Mouse (Mus musculus) right cerebral cortex, postnatal 10 days (tissue): ENCODE results near the gene Kras.

Experiments used
- DNase-seq, 2 experiments: peaks; one replicate each; pipeline ENCODE4 v3.0.0; 2021; ENCODE audit warnings: low spot score in 2 of 2

The Kras gene

GRCm38 (mm10) chr6:145250185-145250791 is at the start of gene Kras:
Gene Kras (minus strand): TSS chr6:145250239.
- DNase-seq, result peak; percentile 92 to 93

- no peak for DNase-seq
Measured at GRCm38 (mm10) chr6:145297626-145298025, 47.6 kb upstream of the Kras start.

- no peak for DNase-seq
Measured at GRCm38 (mm10) chr6:145296979-145297378, 46.9 kb upstream of the Kras start.

- DNase-seq, result no peak
Measured at GRCm38 (mm10) chr6:145295171-145295570, 45.1 kb upstream of the Kras start.

- DNase-seq, result no peak
Measured at GRCm38 (mm10) chr6:145293156-145293555, 43.1 kb upstream of the Kras start.

GRCm38 (mm10) chr6:145291383-145292289 is 41.6 kb upstream of the Kras start:
- no peak for DNase-seq

- DNase-seq, result no peak
Measured at GRCm38 (mm10) chr6:145285656-145286055, 35.6 kb upstream of the Kras start.

- DNase-seq, result no peak
Measured at GRCm38 (mm10) chr6:145284286-145284685, 34.2 kb upstream of the Kras start.

GRCm38 (mm10) chr6:145277138-145277763 is 27.2 kb upstream of the Kras start:
- DNase-seq, result no peak

- peak; percentile 46 to 57 for DNase-seq
Measured at GRCm38 (mm10) chr6:145276265-145276780, 26.3 kb upstream of the Kras start.

- DNase-seq, result no peak
Measured at GRCm38 (mm10) chr6:145275586-145276219, 25.7 kb upstream of the Kras start.

GRCm38 (mm10) chr6:145273971-145274620 is 24.1 kb upstream of the Kras start:
- no peak for DNase-seq

GRCm38 (mm10) chr6:145272142-145272937 is 22.3 kb upstream of the Kras start:
- DNase-seq, result no peak

- no peak for DNase-seq
Measured at GRCm38 (mm10) chr6:145269313-145269845, 19.3 kb upstream of the Kras start.

- no peak for DNase-seq
Measured at GRCm38 (mm10) chr6:145267692-145268091, 17.7 kb upstream of the Kras start.

- DNase-seq, result no peak
Measured at GRCm38 (mm10) chr6:145262314-145262713, 12.3 kb upstream of the Kras start.

GRCm38 (mm10) chr6:145256701-145257073 is 6.6 kb upstream of the Kras start:
- no peak for DNase-seq

- no peak for DNase-seq
Measured at GRCm38 (mm10) chr6:145255952-145256700, 6.1 kb upstream of the Kras start.

GRCm38 (mm10) chr6:145250820-145251219 is 781 bp upstream of the Kras start:
- DNase-seq, result peak; percentile 49 to 66
